Mouse (Mus musculus) embryonic facial prominence, embryonic 15.5 days (tissue): ENCODE results near the gene Sel1l2. TPM values are rescaled to one million over a fixed set of nuclear protein-coding genes. Genes with fewer than 3 reads are reported as not detected.

Source experiments
- ATAC-seq: fragments of 200-750 bp; cut with Nextera tagmentation; 2 replicates; pipeline ENCODE4 v1.8.0; 2017; ENCODE audit warnings: low read depth, moderate TSS enrichment; ENCODE audit not compliant: insufficient number of reproducible peaks, low FRiP score, low TSS enrichment
- H3K27ac ChIP-seq: fragments of 300-500 bp; sonication (generic); replicated peaks from 2 replicates; pipeline ENCODE4 v1.5.1; 2015; ENCODE audit warnings: mild to moderate bottlenecking, inconsistent platforms
- H3K27me3 ChIP-seq: fragments of 300-500 bp; sonication (generic); 2 replicates; pipeline ENCODE4 v1.6.1; 2015; ENCODE audit warnings: inconsistent platforms
- H3K36me3 ChIP-seq: fragments of 300-500 bp; sonication (generic); 2 replicates; pipeline ENCODE4 v1.6.1; 2015; ENCODE audit warnings: mild to moderate bottlenecking, inconsistent platforms
- H3K4me1 ChIP-seq: fragments of 300-500 bp; sonication (generic); 2 replicates; pipeline ENCODE4 v1.6.1; 2015; ENCODE audit warnings: inconsistent platforms
- H3K4me2 ChIP-seq: fragments of 300-500 bp; sonication (generic); replicated peaks from 2 replicates; pipeline ENCODE4 v1.6.1; 2015; ENCODE audit warnings: mild to moderate bottlenecking, inconsistent platforms
- H3K4me3 ChIP-seq: fragments of 300-500 bp; sonication (generic); replicated peaks from 2 replicates; pipeline ENCODE4 v1.5.1; 2015; ENCODE audit warnings: mild to moderate bottlenecking, inconsistent platforms
- H3K9ac ChIP-seq: fragments of 300-500 bp; sonication (generic); 2 replicates; pipeline ENCODE4 v1.6.1; 2015; ENCODE audit warnings: inconsistent platforms
- H3K9me3 ChIP-seq: fragments of 300-500 bp; sonication (generic); replicated peaks from 2 replicates; pipeline ENCODE4 v1.6.1; 2016; ENCODE audit warnings: inconsistent platforms
- WGBS: fragments of 180-500 bp; shearing (Covaris S2); methylation state at CpG from one replicate; pipeline ENCODE4 v1.1.7; 2015; 5-methylcytosine and 5-hydroxymethylcytosine counted together
- polyA plus RNA-seq: library from polyadenylated mRNA; unstranded; fragments of >200 nt; fragmentation: Nextera tagmentation; extraction: Ambion mirVana; gene quantifications from 2 replicates; pipeline ENCODE4 v1.2.1, GENCODE M21; 2015

The Sel1l2 gene
- polyA plus RNA-seq, 1 experiment from 2014 or later = not detected

GRCm38 (mm10) chr2:140297155-140297554 is 92.4 kb downstream of the Sel1l2 start:
- H3K27me3 ChIP-seq = no peaks in the 10 kb centered on the region
- no peak overlapping the region for H3K9ac ChIP-seq
- H3K36me3 ChIP-seq = no peaks in the 10 kb centered on the region
- H3K4me1 ChIP-seq = 0 out of 2 replicates have a peak, but pooled peaks cover 8% of the 10 kb centered on the region
- no peak for ATAC-seq
- no peak overlapping the region for H3K4me2 ChIP-seq
- 28% methylated on average over 4 of the region's 4 CpGs for WGBS
- no peak overlapping the region for H3K27ac ChIP-seq
- H3K4me3 ChIP-seq = no peak overlapping the region
- H3K9me3 ChIP-seq = no peaks in the 10 kb centered on the region

- no peaks in the 10 kb centered on the region for H3K27me3 ChIP-seq
- no peak for ATAC-seq
- H3K4me2 ChIP-seq = no peak overlapping the region
- no peak overlapping the region for H3K4me3 ChIP-seq
- H3K9ac ChIP-seq = no peak overlapping the region
- H3K27ac ChIP-seq = no peak overlapping the region
- 0 out of 2 replicates have a peak, but pooled peaks cover 8% of the 10 kb centered on the region for H3K4me1 ChIP-seq
- H3K36me3 ChIP-seq = no peaks in the 10 kb centered on the region
- H3K9me3 ChIP-seq = no peaks in the 10 kb centered on the region
- 72% methylated on average over 2 of the region's 2 CpGs for WGBS
These were observed 95.7 kb downstream of the Sel1l2 start for GRCm38 (mm10) chr2:140293820-140294219.

GRCm38 (mm10) chr2:140280808-140281207 is 108.7 kb downstream of the Sel1l2 start:
- no peaks in the 10 kb centered on the region for H3K9me3 ChIP-seq
- H3K27me3 ChIP-seq = no peaks in the 10 kb centered on the region
- no peak overlapping the region for H3K4me2 ChIP-seq
- H3K27ac ChIP-seq = no peak overlapping the region
- H3K36me3 ChIP-seq = no peaks in the 10 kb centered on the region
- ATAC-seq = no peak
- no peak overlapping the region for H3K9ac ChIP-seq
- 55% methylated on average over 8 of the region's 8 CpGs for WGBS
- H3K4me1 ChIP-seq = no peaks in the 10 kb centered on the region
- no peak overlapping the region for H3K4me3 ChIP-seq

GRCm38 (mm10) chr2:140255595-140256141 is 133.8 kb downstream of the Sel1l2 start:
- Histone ChIP-seq H3K36me3 (no peaks in the 10 kb centered on the region), H3K4me3 (no peak overlapping the region), H3K4me1 (no peaks in the 10 kb centered on the region), H3K9me3 (no peaks in the 10 kb centered on the region), H3K27me3 (no peaks in the 10 kb centered on the region), H3K27ac (no peak overlapping the region), H3K4me2 (no peak overlapping the region), H3K9ac (no peak overlapping the region)
- no peak for ATAC-seq
- 70% methylated on average over 2 of the region's 2 CpGs for WGBS

DNA sequence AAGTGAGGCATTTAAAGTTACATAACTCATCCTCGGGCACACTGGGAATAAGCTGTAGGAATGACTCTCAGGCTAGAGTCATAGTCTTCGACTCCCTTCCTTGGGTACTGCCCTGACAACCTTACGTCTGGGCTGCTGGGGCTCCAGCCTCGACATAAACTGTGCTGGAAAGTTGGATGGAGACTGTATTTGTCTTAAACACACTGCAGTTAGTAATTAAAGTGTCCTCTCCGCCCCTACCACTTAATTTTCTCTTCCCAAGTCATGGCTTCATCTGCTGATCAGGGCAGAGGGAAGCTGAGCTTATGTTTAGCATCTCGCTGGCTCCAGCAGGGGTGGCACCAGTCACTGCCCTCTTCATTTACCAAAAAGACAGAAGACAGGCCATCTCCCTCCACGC is 135.2 kb downstream of the Sel1l2 start:
- no peak overlapping the region for H3K27ac ChIP-seq
- no peaks in the 10 kb centered on the region for H3K9me3 ChIP-seq
- WGBS = 76% methylated on average over 7 of the region's 7 CpGs
- H3K4me1 ChIP-seq = no peaks in the 10 kb centered on the region
- H3K9ac ChIP-seq = no peak overlapping the region
- H3K4me2 ChIP-seq = no peak overlapping the region
- H3K27me3 ChIP-seq = no peaks in the 10 kb centered on the region
- no peaks in the 10 kb centered on the region for H3K36me3 ChIP-seq
- no peak for ATAC-seq
- no peak overlapping the region for H3K4me3 ChIP-seq

- WGBS = 81% methylated on average over 5 of the region's 5 CpGs
- no peaks in the 10 kb centered on the region for H3K9me3 ChIP-seq
- H3K27me3 ChIP-seq = no peaks in the 10 kb centered on the region
- no peak overlapping the region for H3K9ac ChIP-seq
- H3K4me1 ChIP-seq = no peaks in the 10 kb centered on the region
- no peak overlapping the region for H3K4me2 ChIP-seq
- no peaks in the 10 kb centered on the region for H3K36me3 ChIP-seq
- no peak for ATAC-seq
- no peak overlapping the region for H3K27ac ChIP-seq
- H3K4me3 ChIP-seq = no peak overlapping the region
These were observed 146.4 kb downstream of the Sel1l2 start for GRCm38 (mm10) chr2:140243105-140243504.

- H3K4me2 ChIP-seq = no peak overlapping the region
- ATAC-seq = no peak
- no peaks in the 10 kb centered on the region for H3K9me3 ChIP-seq
- no peak overlapping the region for H3K9ac ChIP-seq
- H3K36me3 ChIP-seq = no peaks in the 10 kb centered on the region
- WGBS = 62% methylated on average over 5 of the region's 5 CpGs
- H3K4me1 ChIP-seq = no peaks in the 10 kb centered on the region
- no peaks in the 10 kb centered on the region for H3K27me3 ChIP-seq
- H3K27ac ChIP-seq = no peak overlapping the region
- no peak overlapping the region for H3K4me3 ChIP-seq
These were observed 147.1 kb downstream of the Sel1l2 start for GRCm38 (mm10) chr2:140242398-140242797.

GRCm38 (mm10) chr2:140237245-140237644 is 152.3 kb downstream of the Sel1l2 start:
- 48% methylated on average over 6 of the region's 6 CpGs for WGBS
- ATAC-seq = no peak

GRCm38 (mm10) chr2:140230295-140230694 is 159.2 kb downstream of the Sel1l2 start:
- no peaks in the 10 kb centered on the region for H3K27me3 ChIP-seq
- 43% methylated on average over 1 of the region's 1 CpGs for WGBS
- no peaks in the 10 kb centered on the region for H3K4me1 ChIP-seq
- no peak overlapping the region for H3K4me2 ChIP-seq
- no peak overlapping the region for H3K4me3 ChIP-seq
- H3K9ac ChIP-seq = no peak overlapping the region
- no peak for ATAC-seq
- no peaks in the 10 kb centered on the region for H3K9me3 ChIP-seq
- H3K36me3 ChIP-seq = no peaks in the 10 kb centered on the region
- H3K27ac ChIP-seq = no peak overlapping the region

More at GRCm38 (mm10) chr2:140237245-140237644, 152.3 kb downstream of the Sel1l2 start:
- no peaks in the 10 kb centered on the region for H3K9me3 ChIP-seq
- H3K36me3 ChIP-seq = no peaks in the 10 kb centered on the region
- no peaks in the 10 kb centered on the region for H3K27me3 ChIP-seq
- no peaks in the 10 kb centered on the region for H3K4me1 ChIP-seq
- no peak overlapping the region; the same call in 1 of the 2 replicates for H3K4me3 ChIP-seq
- H3K4me2 ChIP-seq = no peak overlapping the region; the same call in 1 of the 2 replicates
- no peak overlapping the region for H3K9ac ChIP-seq
- no peak overlapping the region for H3K27ac ChIP-seq

GRCm38 (mm10) chr2:140220325-140220724 is 169.2 kb downstream of the Sel1l2 start:
- no peak for ATAC-seq
- no peak overlapping the region for H3K9ac ChIP-seq
- no peaks in the 10 kb centered on the region for H3K9me3 ChIP-seq
- no peaks in the 10 kb centered on the region for H3K4me1 ChIP-seq
- no peaks in the 10 kb centered on the region for H3K36me3 ChIP-seq
- no peak overlapping the region for H3K4me3 ChIP-seq
- no peaks in the 10 kb centered on the region for H3K27me3 ChIP-seq
- H3K27ac ChIP-seq = no peak overlapping the region
- 74% methylated on average over 8 of the region's 8 CpGs for whole genome bisulfite sequencing
- no peak overlapping the region for H3K4me2 ChIP-seq

GRCm38 (mm10) chr2:140215965-140216364 is 173.5 kb downstream of the Sel1l2 start:
- Histone ChIP-seq H3K9me3 (no peaks in the 10 kb centered on the region), H3K27ac (no peak overlapping the region), H3K4me2 (no peak overlapping the region), H3K36me3 (no peaks in the 10 kb centered on the region), H3K4me1 (no peaks in the 10 kb centered on the region), H3K9ac (no peak overlapping the region), H3K27me3 (no peaks in the 10 kb centered on the region), H3K4me3 (no peak overlapping the region)
- no peak for ATAC-seq
- WGBS = 54% methylated on average over 1 of the region's 1 CpGs

GRCm38 (mm10) chr2:140215415-140215814 is 174.1 kb downstream of the Sel1l2 start:
- WGBS = 54% methylated on average over 2 of the region's 2 CpGs
- Histone ChIP-seq H3K4me3 (no peak overlapping the region), H3K36me3 (no peaks in the 10 kb centered on the region), H3K4me2 (no peak overlapping the region), H3K9ac (no peak overlapping the region), H3K9me3 (no peaks in the 10 kb centered on the region), H3K27me3 (no peaks in the 10 kb centered on the region), H3K27ac (no peak overlapping the region), H3K4me1 (no peaks in the 10 kb centered on the region)
- ATAC-seq = no peak
